Mouse (Mus musculus): ENCODE data around the gene Scamp1. TPM values are rescaled to one million over a fixed set of nuclear protein-coding genes. Genes with fewer than 3 reads are reported as not detected.

The Scamp1 gene
- polyA plus RNA-seq, 1 experiment: 3.8 TPM

DNA sequence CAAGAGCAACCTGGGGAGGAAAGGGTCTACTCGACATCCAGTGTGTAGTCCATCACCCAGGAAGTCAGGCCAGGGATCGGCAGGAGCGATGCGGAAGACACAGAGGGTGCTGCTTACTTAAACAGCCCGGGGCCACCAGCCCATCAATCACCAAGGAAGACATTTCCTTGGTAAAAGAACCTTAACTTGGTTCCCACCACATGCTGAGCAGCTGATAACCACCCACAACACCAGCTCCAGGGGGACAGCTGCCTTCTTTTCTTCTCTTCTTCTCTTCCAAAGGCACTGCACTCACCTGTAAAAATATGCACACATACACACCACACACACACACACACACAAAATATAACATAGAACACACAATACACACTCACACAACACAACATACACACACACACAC is 44.8 kb downstream of the Scamp1 start:
- no peak overlapping the region for H3K27ac ChIP-seq (ENCODE audit: insufficient read depth, low read length)
- no peak overlapping the region for H3K4me3 ChIP-seq (ENCODE audit: extremely low read depth, insufficient read depth, insufficient read length)
- no peaks in the 10 kb centered on the region for H3K4me1 ChIP-seq (ENCODE audit: control insufficient read depth, insufficient read depth, insufficient read length)
- H3K36me3 ChIP-seq (ENCODE audit: control insufficient read depth, insufficient read depth, low read length): no peaks in the 10 kb centered on the region
- TF ChIP-seq CTCF (IDR thresholded peaks at IDR 0.05; ENCODE audit: extremely low read depth, insufficient read depth, insufficient read length, insufficient replicate concordance) (no peak), POLR2A (IDR thresholded peaks at IDR 0.05; ENCODE audit: low read depth, low read length) (no peak)
- no peak for DNase-seq (ENCODE audit: low read depth in 1 of 2, low spot score in 2 of 2)
- WGBS: 64% methylated on average over 5 of the region's 5 CpGs
- no peaks in the 10 kb centered on the region for H3K27me3 ChIP-seq (ENCODE audit: control insufficient read depth, insufficient read depth, low read length)

- Histone ChIP-seq H3K27me3 (ENCODE audit: control insufficient read depth, insufficient read depth, low read length) (no peaks in the 10 kb centered on the region), H3K27ac (ENCODE audit: insufficient read depth, low read length) (no peak overlapping the region)
Measured at GRCm38 (mm10) chr13:94240111-94240510, 45.5 kb downstream of the Scamp1 start.

GRCm38 (mm10) chr13:94239488-94239887 is 46.2 kb downstream of the Scamp1 start:
- Histone ChIP-seq H3K4me1 (ENCODE audit: control insufficient read depth, insufficient read depth, insufficient read length) (no peaks in the 10 kb centered on the region), H3K27me3 (ENCODE audit: control insufficient read depth, insufficient read depth, low read length) (no peaks in the 10 kb centered on the region), H3K36me3 (ENCODE audit: control insufficient read depth, insufficient read depth, low read length) (no peaks in the 10 kb centered on the region), H3K27ac (ENCODE audit: insufficient read depth, low read length) (no peak overlapping the region), H3K4me3 (ENCODE audit: extremely low read depth, insufficient read depth, insufficient read length) (no peak overlapping the region)
- TF ChIP-seq POLR2A (IDR thresholded peaks at IDR 0.05; ENCODE audit: low read depth, low read length) (no peak), CTCF (IDR thresholded peaks at IDR 0.05; ENCODE audit: extremely low read depth, insufficient read depth, insufficient read length, insufficient replicate concordance) (no peak)
- no peak for DNase-seq (ENCODE audit: low read depth in 1 of 2, low spot score in 2 of 2)
- 83% methylated on average over 4 of the region's 4 CpGs for WGBS

More at GRCm38 (mm10) chr13:94240111-94240510, 45.5 kb downstream of the Scamp1 start:
- no peaks in the 10 kb centered on the region for H3K36me3 ChIP-seq (ENCODE audit: control insufficient read depth, insufficient read depth, low read length)
- TF ChIP-seq CTCF (IDR thresholded peaks at IDR 0.05; ENCODE audit: extremely low read depth, insufficient read depth, insufficient read length, insufficient replicate concordance): no peak
- H3K4me1 ChIP-seq (ENCODE audit: control insufficient read depth, insufficient read depth, insufficient read length): no peaks in the 10 kb centered on the region
- no peak overlapping the region for H3K4me3 ChIP-seq (ENCODE audit: extremely low read depth, insufficient read depth, insufficient read length)
- no peak for DNase-seq (ENCODE audit: low read depth in 1 of 2, low spot score in 2 of 2)
- 93% methylated on average over 6 of the region's 6 CpGs for WGBS

GRCm38 (mm10) chr13:94231871-94232270 is 53.8 kb downstream of the Scamp1 start:
- WGBS: 90% methylated on average over 14 of the region's 14 CpGs
- H3K27me3 ChIP-seq (ENCODE audit: control insufficient read depth, insufficient read depth, low read length): no peaks in the 10 kb centered on the region
- H3K36me3 ChIP-seq (ENCODE audit: control insufficient read depth, insufficient read depth, low read length): no peaks in the 10 kb centered on the region
- TF ChIP-seq CTCF (IDR thresholded peaks at IDR 0.05; ENCODE audit: extremely low read depth, insufficient read depth, insufficient read length, insufficient replicate concordance) (no peak), POLR2A (IDR thresholded peaks at IDR 0.05; ENCODE audit: low read depth, low read length) (no peak)
- DNase-seq (ENCODE audit: low read depth in 1 of 2, low spot score in 2 of 2): no peak
- H3K4me3 ChIP-seq (ENCODE audit: extremely low read depth, insufficient read depth, insufficient read length): no peak overlapping the region
- no peak overlapping the region for H3K27ac ChIP-seq (ENCODE audit: insufficient read depth, low read length)
- H3K4me1 ChIP-seq (ENCODE audit: control insufficient read depth, insufficient read depth, insufficient read length): no peaks in the 10 kb centered on the region

DNA sequence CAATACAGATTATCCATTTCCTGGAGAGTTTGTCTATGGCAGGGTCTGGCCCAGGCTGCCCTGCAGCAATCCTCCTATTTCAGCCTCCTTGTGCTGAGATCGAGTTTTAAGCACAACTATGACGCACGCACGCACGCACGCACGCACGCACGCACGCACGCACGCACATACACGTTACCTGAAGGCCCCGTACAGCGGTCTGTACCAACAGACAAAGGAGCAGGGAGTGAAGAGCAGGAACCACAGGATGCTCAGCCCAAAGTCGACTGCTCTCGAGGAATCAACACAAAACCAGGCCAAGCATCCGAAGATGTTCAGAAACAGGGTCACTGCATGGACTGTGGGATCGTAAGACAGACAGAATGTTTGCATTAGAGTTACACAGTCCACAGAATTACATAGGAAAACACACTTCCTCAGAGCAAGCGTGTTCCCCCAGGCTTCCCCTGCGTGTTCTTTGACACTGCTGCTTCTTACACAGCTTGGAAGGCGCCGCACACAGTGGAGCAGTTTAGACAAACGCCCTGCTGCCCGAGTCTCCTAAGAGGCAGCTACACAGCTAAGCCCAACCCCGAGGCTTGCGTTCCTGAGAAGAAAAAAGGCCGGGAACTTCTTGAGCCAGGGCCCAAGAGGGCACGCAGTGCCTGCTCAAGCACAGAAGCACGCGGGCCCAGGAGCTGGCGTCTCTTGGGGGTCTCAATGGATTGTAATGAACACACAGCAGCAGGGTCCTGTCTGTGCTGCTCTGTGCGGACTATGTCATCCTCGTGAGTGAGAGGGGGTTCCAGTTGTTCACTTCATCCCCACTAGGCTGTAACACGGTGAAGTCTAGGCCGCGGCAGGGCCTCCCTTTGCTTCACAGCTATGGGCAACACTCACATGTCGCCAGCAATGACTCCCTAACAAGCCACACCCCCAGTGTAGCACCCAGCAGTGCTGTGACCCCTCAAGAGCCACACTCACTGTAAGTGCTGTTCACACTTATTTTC is 60.6 kb downstream of the Scamp1 start:
- no peaks in the 10 kb centered on the region for H3K4me1 ChIP-seq (ENCODE audit: control insufficient read depth, insufficient read depth, insufficient read length)
- H3K27ac ChIP-seq (ENCODE audit: insufficient read depth, low read length): no peak overlapping the region
- H3K36me3 ChIP-seq (ENCODE audit: control insufficient read depth, insufficient read depth, low read length): no peaks in the 10 kb centered on the region
- DNase-seq (ENCODE audit: low read depth in 1 of 2, low spot score in 2 of 2): no peak
- H3K4me3 ChIP-seq (ENCODE audit: extremely low read depth, insufficient read depth, insufficient read length): no peak overlapping the region
- TF ChIP-seq CTCF (IDR thresholded peaks at IDR 0.05; ENCODE audit: extremely low read depth, insufficient read depth, insufficient read length, insufficient replicate concordance) (no peak), POLR2A (IDR thresholded peaks at IDR 0.05; ENCODE audit: low read depth, low read length) (no peak)
- WGBS: 95% methylated on average over 38 of the region's 38 CpGs
- no peaks in the 10 kb centered on the region; the same call in 1 of the 2 replicates for H3K27me3 ChIP-seq (ENCODE audit: control insufficient read depth, insufficient read depth, low read length)

- Histone ChIP-seq H3K27ac (ENCODE audit: insufficient read depth, low read length) (no peak overlapping the region), H3K4me3 (ENCODE audit: extremely low read depth, insufficient read depth, insufficient read length) (no peak overlapping the region), H3K36me3 (ENCODE audit: control insufficient read depth, insufficient read depth, low read length) (no peaks in the 10 kb centered on the region), H3K27me3 (ENCODE audit: control insufficient read depth, insufficient read depth, low read length) (no peaks in the 10 kb centered on the region; the same call in 1 of the 2 replicates), H3K4me1 (ENCODE audit: control insufficient read depth, insufficient read depth, insufficient read length) (no peaks in the 10 kb centered on the region)
- TF ChIP-seq CTCF (IDR thresholded peaks at IDR 0.05; ENCODE audit: extremely low read depth, insufficient read depth, insufficient read length, insufficient replicate concordance) (no peak), POLR2A (IDR thresholded peaks at IDR 0.05; ENCODE audit: low read depth, low read length) (no peak)
- 84% methylated on average over 14 of the region's 14 CpGs for WGBS
- DNase-seq (ENCODE audit: low read depth in 1 of 2, low spot score in 2 of 2): no peak
Measured at GRCm38 (mm10) chr13:94223609-94224008, 62.0 kb downstream of the Scamp1 start.

- WGBS: 90% methylated on average over 2 of the region's 2 CpGs
- TF ChIP-seq CTCF (IDR thresholded peaks at IDR 0.05; ENCODE audit: extremely low read depth, insufficient read depth, insufficient read length, insufficient replicate concordance) (no peak), POLR2A (IDR thresholded peaks at IDR 0.05; ENCODE audit: low read depth, low read length) (no peak)
- no peaks in the 10 kb centered on the region for H3K4me1 ChIP-seq (ENCODE audit: control insufficient read depth, insufficient read depth, insufficient read length)
- H3K36me3 ChIP-seq (ENCODE audit: control insufficient read depth, insufficient read depth, low read length): no peaks in the 10 kb centered on the region
- H3K27me3 ChIP-seq (ENCODE audit: control insufficient read depth, insufficient read depth, low read length): no peaks in the 10 kb centered on the region
- DNase-seq (ENCODE audit: low read depth in 1 of 2, low spot score in 2 of 2): no peak
- H3K27ac ChIP-seq (ENCODE audit: insufficient read depth, low read length): no peak overlapping the region
- no peak overlapping the region for H3K4me3 ChIP-seq (ENCODE audit: extremely low read depth, insufficient read depth, insufficient read length)
Measured at GRCm38 (mm10) chr13:94212716-94213115, 72.9 kb downstream of the Scamp1 start.

Data from spleen, adult 2 months (tissue).